Mouse (Mus musculus): Measurements from ENCODE around the gene Pcdh17.

Gene Pcdh17

DNA sequence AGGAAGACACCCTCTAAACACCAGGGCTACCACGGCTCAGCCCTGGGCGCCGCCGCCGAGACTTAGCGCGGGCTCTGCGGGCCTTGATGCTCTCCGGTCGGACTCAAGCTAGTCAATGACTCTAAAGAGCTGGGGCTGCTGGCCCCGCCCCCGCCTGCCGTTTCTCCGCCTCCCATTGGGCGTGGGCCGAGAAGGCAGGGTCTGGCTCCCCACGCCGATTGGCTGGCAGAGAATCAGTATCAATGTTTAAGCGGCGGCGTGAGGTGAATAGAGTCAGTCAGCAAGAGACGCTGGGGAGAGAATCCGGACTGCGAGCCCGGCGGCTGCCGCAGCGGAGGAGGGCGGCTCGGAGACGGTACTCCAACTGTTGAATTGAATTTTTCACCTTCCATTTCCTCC lies at the start of gene Pcdh17:
Pcdh17 (plus strand) TSS at position 276 of the 399 bp plus-strand sequence.
- peak; percentile 94 to 96 for DNase-seq

DNA sequence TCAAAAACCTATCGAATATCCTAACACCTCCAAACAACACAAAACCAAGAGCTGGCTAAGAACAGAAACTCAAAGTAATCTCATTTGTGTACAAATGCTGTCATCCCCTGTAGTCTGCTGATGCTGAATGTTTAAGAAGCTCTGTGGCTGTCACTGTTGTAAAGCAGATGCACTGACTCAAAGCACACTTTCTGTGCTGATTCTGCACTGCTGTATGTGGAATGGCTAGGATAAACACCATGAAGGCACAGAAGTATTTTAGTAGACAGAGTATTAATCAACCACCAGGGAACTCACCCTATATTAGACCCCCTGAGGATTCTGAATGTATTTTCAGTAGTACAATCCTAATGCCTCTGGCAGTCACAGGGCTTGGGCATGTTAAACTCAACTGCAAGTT lies 46.2 kb upstream of the Pcdh17 start:
- DNase-seq = no peak

DNA sequence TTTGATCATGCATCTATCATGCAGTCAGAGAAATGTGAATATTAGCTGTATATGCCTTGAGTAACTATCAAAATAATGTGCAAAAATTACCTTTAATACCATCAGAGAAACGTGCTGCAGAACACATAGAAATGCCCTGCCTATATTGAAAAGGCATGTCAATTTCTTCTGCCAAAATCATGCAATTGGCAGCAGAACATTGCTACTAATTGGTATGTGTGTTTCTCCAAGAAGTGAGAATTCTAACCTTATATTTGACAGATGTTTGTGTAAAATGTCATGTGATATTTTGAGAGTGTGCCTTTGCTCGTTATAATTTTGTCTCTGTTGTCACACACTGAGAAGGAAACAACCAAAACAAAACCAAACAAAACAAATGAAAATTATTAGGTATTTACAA lies 18.6 kb upstream of the Pcdh17 start:
- DNase-seq = no peak

DNA sequence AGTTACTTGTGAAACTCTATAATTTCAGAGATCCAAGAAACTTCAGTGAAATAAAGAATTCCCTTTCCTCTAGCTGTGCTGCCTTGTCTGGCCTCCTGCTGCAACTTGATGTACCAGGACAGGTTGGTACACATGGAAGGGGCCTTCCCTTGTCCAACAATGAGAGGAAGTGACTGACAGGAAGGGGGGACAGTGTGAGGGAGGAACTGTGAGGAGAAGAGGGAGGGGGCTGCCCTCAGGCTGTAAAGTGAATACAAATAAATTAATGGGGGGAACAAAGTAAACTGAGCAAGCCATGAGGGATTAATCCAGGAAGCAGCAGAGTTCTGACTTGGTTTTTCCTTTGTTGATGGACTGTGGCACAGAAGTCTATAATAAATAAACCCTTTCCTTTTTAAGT lies 16.7 kb upstream of the Pcdh17 start:
- no peak for DNase-seq

DNA sequence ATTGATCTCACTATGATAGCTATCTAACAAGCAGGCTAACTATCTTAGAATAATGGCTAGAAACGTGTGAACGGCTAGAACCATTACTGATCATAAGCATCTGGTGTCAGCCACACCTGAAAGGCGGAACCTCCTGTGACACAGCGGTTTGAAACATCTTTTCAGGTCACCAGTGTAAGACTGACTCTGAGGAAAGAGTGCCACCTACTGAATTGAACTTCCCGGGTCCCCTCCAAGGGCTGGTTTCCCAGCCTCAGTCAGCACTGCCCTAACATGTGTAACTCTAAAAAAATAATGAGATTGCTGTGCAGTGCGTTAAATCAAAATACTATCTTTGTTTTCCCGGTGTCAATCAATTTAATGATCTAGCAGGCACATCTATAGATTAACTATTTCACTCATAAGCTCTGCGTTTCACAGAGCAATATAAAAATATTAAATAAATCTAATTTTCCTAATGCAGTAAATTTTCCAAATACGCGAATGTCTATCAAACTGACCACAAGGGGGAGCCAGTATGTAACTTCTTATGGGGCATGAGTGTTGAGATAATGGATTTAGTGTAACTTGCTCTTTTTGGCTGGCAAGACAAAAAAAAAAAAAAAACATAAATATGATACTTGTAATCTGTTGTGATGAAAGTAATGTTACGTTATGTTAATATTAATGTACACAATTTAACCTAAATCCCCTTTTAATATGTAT lies 5.1 kb upstream of the Pcdh17 start:
- no peak for DNase-seq

DNA sequence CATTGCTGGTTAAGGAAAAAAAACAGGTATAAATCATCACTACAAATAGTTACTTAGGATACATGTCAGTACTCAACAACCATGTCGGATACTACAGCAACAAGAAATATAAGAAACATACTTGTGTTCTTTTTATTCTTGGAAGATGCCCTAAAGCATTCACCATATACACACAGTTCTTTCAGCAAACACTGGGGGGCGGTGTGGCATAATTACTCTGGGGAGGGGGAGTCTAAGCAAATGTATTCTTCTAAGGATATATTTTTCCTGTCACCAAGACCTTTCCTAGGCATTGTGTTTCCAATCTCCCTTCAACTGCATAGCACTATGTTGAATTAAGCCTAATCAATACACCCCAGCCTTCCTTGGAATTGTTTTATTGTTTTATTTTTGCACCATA lies 2.5 kb upstream of the Pcdh17 start:
- peak; percentile 20 to 36 for DNase-seq

DNA sequence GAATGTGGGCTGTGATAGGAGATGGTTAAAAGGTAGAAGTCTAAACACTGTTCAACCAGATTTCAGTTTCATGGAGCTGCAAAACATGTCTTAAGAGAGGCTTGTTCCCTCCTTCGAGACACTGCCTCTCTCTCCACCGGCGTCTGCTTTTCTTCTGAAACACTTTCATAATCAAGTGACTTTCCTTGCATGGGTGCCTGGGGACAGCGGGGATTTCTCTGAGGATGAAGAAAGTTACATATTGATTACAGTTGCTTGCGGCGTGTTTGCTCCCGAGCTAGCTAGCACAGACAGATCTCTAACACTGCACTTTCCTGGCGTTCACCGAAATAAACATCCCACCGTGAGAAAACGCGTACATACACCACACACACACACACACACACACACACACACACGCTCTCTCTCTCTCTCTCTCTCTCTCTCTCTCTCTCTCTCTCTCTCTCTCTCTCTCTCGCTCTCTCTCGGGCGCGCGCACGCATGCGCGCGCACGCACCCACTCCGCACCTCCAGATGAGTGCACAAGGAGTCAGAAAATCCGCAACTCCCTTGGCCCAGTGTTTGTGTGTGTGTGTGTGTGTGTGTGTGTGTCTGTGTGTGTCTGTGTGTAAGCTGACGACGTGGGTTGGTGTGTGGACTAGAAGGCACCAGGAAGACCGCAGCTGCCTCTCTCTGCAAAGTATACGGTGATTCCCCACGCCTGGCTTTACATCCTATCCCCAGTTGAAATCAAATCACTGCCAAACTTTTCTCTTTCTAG lies 655 bp upstream of the Pcdh17 start:
- DNase-seq = peak; percentile 14 to 23

DNA sequence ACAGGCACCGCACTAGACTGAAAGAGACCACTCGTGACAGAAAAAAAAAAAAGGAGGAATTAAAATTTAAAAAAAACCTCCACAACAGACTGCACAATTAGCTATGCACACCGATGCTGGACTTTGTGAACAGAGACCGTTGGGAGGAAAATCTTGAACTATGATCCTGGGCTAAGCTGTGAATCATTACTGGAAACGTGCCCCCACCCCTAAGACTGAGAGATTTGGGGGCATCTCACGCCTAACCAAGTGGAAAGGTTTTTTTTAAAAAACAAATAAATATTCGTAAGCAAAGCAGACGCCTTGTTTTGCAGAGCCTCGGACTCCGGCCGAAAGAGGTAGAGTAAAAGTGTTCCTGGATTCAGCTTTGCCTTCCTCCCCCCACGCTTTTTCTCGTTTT lies 398 bp downstream of the Pcdh17 start:
- no peak for DNase-seq

DNA sequence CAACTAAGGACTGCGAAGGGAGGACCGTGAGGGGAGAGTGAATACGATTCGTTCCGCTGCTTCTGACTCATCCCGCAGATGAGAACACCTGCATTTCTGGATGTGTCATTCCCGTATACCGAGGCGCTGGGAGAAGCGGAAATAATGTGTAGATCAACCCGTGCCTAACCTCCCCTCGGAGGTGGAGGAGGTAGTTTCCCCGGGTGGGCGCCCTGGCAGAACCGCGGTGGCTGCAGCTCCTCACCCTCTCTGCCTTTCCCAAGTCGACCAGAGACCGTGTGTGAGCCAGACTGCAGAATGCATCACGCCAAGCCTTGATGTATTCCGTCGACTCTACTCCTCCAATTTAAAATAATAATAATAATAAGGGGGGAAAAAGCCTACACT lies 906 bp downstream of the Pcdh17 start:
- peak; percentile 17 to 24 for DNase-seq

DNA sequence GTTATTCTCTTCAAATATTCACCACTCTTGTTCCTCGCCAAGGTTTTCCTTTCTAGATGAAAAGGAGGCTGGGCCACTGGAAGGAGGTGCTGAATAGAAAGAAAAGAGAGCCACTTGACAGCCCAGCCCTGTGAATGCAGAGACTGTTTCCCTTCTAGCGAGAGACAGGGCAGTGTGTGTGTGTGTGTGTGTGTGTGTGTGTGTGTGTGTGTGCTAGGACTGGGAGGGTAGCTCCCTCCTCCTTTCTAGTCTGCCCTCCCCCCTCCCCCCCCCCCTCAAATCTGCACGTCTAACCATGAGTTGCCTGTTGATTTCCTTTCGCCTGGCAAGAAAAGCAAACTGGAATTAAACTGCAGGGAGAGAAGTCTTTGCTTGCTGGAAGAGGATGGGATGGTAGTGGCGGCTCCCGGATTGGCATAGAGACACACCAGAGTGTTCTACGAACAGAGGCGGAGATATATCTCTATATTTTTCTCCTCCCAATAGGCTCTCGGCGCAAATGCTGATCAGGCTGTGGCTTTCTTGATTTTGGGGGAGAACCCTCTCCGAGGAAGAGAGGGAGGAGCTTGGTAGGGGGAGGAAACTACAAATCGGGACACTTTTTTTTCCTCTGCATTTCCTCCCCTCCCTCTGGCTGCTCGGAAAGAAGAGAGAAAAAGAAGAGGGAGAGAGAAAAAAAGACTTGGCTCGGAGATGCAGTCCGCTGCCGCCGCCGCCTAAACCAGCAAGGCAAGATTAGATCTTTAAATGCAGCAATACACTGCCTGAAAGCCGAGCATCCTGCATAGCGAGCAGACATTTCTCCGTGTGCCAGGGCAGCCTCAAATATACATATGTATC lies 1.5 kb downstream of the Pcdh17 start:
- DNase-seq = peak; percentile 19 to 32

DNA sequence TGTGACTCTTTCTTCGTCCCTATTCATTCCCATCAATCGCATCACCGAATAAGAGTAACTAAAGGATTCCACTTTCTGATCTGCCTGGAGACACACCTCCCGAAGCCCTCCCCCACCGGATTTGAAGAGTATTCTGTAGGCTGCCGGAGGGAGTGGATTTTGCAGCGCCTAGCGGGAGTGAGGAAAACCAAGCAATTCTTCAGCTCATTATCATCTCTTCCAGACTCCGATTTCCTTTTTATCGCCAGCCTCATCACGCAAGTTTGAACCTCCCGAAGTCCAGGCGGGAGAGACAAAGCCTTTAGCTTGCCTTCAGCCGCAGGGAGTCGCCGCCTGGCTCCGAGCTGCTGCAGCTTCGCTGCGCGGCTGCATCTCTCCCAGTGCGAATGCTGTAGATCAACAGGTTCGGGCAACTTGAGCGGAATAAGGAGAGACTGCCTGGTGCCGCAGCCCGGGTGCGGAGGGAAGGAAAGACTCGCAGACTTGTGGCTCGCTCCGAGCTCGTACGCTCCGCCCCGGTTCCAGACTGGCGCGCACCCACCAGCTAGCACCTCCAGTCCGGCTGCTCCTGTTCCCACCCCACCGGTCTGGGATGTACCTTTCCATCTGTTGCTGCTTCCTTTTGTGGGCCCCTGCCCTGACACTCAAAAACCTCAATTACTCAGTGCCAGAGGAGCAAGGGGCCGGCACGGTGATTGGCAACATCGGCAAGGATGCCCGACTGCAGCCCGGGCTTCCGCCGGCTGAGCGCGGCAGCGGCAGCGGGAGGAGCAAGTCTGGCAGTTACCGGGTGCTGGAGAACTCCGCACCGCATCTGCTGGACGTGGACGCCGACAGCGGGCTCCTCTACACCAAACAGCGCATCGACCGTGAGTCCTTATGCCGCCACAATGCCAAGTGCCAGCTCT lies 2.4 kb downstream of the Pcdh17 start:
- peak; percentile 32 to 39 for DNase-seq

DNA sequence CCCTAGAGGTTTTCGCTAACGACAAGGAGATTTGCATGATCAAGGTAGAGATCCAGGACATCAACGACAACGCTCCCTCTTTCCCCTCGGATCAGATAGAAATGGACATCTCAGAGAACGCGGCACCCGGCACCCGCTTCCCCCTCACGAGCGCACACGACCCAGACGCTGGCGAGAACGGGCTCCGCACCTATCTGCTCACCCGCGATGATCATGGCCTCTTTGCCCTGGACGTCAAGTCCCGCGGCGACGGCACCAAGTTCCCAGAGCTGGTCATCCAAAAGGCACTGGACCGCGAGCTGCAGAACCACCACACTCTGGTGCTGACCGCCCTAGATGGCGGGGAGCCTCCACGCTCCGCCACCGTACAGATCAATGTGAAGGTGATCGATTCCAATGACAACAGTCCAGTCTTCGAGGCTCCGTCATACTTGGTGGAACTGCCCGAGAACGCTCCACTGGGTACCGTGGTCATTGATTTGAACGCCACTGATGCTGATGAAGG lies 3.1 kb downstream of the Pcdh17 start:
- peak in 1 of 2 experiments; percentile 26 for DNase-seq

DNA sequence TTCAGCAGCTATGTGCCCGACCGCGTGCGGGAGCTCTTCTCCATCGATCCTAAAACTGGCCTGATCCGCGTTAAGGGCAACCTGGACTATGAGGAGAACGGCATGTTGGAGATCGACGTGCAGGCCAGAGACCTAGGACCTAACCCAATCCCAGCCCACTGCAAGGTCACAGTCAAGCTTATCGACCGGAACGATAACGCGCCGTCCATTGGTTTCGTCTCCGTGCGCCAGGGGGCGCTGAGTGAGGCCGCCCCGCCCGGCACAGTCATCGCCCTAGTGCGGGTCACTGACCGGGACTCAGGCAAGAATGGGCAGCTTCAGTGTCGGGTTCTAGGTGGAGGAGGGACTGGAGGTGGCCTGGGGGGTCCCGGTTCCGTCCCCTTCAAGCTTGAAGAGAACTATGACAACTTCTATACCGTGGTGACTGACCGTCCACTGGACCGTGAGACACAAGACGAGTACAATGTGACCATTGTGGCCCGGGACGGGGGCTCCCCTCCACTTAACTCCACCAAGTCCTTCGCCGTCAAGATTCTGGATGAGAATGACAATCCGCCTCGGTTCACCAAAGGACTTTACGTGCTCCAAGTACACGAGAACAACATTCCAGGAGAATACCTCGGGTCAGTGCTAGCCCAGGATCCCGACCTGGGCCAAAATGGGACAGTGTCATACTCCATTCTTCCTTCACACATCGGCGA lies 3.7 kb downstream of the Pcdh17 start:
- DNase-seq = peak; percentile 75 to 79

DNA sequence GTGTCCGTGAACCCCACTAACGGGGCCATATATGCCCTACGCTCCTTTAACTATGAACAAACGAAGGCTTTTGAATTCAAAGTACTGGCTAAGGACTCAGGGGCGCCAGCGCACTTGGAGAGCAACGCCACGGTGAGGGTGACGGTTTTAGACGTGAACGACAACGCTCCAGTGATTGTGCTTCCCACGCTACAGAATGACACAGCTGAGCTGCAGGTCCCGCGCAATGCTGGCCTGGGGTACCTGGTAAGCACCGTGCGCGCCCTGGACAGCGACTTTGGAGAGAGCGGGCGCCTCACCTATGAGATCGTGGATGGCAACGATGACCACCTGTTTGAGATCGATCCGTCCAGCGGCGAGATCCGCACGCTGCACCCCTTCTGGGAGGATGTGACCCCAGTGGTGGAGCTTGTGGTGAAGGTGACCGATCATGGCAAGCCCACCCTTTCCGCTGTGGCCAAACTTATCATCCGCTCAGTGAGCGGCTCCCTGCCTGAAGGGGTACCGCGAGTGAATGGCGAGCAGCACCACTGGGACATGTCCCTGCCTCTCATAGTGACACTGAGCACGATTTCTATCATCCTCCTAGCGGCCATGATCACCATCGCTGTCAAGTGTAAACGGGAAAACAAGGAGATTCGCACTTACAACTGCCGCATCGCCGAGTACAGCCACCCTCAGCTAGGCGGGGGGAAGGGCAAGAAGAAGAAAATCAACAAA lies 4.5 kb downstream of the Pcdh17 start:
- DNase-seq = peak; percentile 18 to 26

DNA sequence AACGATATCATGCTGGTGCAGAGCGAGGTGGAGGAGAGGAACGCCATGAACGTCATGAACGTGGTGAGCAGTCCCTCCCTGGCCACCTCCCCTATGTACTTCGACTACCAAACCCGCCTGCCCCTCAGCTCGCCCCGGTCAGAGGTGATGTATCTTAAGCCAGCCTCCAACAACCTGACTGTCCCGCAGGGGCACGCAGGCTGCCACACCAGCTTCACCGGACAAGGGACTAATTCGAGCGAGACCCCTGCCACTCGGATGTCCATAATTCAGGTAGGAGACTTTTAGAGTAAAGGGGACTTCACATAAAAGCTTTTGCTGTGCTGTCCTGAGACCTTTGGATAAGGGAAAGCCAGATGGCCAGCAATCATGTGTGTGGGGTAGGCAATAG lies 5.0 kb downstream of the Pcdh17 start:
- peak in 1 of 2 experiments; percentile 23 for DNase-seq

DNA sequence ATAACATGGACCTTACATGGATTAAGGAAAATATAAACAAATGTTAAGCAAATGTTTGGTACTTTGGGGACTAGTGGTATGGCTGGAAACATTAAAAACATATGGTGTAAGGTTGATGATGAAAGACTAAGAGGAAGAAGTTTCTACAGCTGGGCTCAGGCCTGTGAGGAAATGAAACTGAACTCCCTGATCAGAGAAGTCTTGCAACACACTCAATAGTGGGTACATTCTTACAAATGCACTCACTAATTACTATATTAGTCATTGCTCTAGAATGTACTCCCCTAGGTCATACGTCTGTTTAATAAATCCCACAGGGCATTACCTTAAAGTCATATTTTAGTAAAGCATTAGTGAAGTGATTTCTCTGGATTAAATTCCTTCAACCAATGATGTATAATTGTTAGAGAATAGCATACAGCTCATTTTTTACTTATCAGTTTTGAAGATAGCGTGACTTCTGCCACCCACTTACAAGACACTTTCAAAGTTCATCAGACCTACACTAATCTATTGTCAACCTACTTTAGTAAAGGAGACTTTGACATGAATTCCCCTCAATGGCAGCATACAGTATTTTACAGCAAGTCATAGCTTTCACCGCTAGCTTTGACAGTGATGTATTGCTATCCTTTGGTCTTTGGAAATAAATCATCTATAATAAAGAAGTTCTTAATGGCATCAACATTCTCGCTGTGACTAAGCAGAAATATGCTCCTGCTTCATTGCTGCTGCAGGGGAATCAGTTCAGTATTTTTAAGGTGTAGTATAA lies 10.9 kb downstream of the Pcdh17 start:
- no peak for DNase-seq

DNA sequence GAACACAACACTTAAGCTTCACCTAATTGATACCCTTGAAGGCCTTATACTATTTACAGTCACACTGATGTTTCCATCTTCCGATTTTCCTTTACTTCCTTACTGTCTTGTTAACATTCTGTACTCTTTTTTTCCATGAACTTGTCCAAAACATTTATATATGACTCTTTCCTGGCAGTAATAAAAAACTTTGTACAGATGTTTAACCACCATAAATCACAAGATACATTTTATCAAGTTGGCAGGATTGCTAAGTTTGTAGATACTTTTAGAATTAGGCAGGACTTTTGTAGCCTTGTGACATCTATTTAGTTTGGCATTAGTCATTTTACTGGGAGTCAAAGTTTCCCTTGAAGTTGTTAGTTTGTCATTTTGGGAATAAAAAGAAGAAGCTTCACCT lies 32.1 kb downstream of the Pcdh17 start:
- DNase-seq = no peak

DNA sequence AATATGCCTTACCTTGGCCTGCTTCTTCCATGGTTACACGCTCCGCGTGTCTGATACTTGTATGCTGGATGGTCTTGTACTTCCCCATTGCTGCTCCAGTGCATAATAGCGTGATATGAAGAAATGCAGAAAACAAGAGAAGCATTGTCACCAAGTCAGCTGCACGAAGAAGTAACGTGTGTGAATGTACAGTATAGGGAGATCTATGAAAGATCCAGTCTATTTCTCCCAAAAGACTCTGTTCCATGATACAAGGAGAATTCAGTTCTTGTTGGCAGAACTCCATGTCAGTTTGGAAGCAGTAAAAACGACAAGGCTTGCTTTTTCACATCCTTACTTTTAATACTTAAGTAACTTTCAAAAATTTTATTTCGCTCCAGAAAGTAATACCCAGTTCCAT lies 33.0 kb downstream of the Pcdh17 start:
- no peak for DNase-seq

DNA sequence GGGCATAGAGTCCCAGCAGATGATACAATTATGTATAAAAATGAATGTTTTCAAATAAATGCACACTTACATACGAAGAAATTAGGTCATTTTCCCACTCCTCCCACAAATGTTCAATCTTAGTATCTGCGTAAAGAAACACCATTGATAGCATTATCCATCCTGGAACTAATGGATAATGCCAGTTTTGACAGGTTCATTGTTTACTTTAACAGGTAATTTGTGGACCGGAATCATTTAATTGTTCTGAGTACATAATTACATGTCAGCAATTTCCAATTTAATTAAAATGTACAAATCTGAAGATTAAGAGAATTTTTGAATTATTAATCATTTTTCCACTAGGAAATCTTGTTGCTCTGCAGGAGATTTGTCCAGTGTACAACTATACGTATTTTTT lies 33.5 kb downstream of the Pcdh17 start:
- DNase-seq = no peak

DNA sequence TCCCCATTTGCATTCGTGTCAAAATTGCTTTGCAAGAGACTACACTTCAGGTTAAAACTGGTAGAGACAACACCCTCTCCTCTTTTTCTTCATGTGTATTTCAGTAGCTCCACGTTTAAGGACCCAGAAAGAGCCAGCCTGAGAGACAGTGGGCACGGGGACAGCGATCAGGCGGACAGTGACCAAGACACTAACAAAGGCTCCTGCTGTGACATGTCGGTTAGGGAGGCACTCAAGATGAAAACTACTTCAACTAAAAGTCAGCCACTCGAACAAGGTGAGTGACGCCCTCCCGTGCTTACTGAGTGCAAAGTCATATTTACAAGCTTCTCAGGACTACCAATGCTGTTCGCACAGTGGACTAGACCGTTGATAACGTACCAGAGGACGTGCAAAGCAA lies 34.0 kb downstream of the Pcdh17 start:
- no peak for DNase-seq

Measured in lung, postnatal 4 days (tissue).